Mouse (Mus musculus): Measurements from ENCODE around the gene Lrrc75a. TPM values are rescaled to one million over a fixed set of nuclear protein-coding genes. Genes with fewer than 3 reads are reported as not detected.

Lrrc75a gene
- total RNA-seq, 2 experiments from 2014 or later, result 13.0 to 14.2 TPM

GRCm38 (mm10) chr11:62573959-62574702 is 74.2 kb downstream of the Lrrc75a start, which contains the start of gene Trpv2:
TSS of gene Trpv2 (plus strand) at chr11:62574486.
- intact Hi-C loops (cut with DNase I), result no loop called here
- DNase-seq (ENCODE audit: extremely low spot score in 1 of 2, low spot score in 2 of 2), result no peak

DNA sequence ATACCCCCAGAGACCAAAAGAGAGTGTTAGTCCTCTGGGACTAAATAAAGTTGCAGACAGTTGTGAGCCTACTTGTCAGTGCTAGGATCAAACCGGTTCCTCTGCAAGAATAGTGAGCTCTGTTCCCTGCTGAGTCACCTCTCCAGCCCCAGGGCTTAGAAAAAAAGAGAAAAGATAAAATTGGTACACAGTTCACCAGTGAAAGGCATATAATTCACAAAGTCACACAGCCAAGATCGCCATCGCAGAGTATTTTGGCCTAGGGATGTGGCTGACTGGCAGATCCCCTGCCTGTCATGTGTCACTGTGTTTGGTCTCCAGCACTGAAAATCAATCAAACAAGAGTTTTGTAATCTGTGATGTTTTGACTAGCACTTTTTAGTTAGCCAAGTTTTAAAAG is 80.0 kb downstream of the Lrrc75a start:
- no peak for DNase-seq (ENCODE audit: extremely low spot score in 1 of 2, low spot score in 2 of 2)
- intact Hi-C loops (cut with DNase I), result no loop called here

- DNase-seq (ENCODE audit: extremely low spot score in 1 of 2, low spot score in 2 of 2), result no peak
- intact Hi-C loops (cut with DNase I), result no loop called here
Measured at GRCm38 (mm10) chr11:62566211-62566610, 82.1 kb downstream of the Lrrc75a start.

- DNase-seq (ENCODE audit: extremely low spot score in 1 of 2, low spot score in 2 of 2), result no peak
- intact Hi-C loops (cut with DNase I), result no loop called here
Measured at GRCm38 (mm10) chr11:62565747-62566146, 82.6 kb downstream of the Lrrc75a start.

DNA sequence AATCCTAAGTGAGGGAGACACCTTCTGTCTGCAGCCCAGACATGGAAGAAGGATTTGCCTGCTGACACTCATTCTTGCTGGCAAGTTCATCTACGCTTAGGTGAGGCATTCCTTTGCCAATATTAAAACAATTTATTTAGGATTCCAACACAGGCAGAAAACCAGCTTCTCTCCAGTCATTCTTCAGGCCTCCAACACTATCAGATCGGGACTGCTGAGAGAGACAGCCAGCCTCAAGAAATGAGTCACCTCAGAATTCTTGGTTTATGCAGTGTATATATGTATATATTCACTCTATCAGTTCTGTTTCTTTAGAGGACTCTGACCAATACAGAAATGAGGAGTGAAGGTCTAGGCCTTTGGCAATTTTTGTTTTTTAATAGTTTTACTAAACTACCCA is 84.7 kb downstream of the Lrrc75a start:
- DNase-seq (ENCODE audit: extremely low spot score in 1 of 2, low spot score in 2 of 2), result no peak
- intact Hi-C loops (cut with DNase I), result no loop called here

GRCm38 (mm10) chr11:62560463-62561016 is 87.8 kb downstream of the Lrrc75a start:
- intact Hi-C loops (cut with DNase I), result no loop called here
- DNase-seq (ENCODE audit: extremely low spot score in 1 of 2, low spot score in 2 of 2), result peak in 1 of 2 experiments; percentile 46

- intact Hi-C loops (cut with DNase I), result no loop called here
- peak in 1 of 2 experiments; percentile 52 for DNase-seq (ENCODE audit: extremely low spot score in 1 of 2, low spot score in 2 of 2)
Measured at GRCm38 (mm10) chr11:62558961-62559646, 89.2 kb downstream of the Lrrc75a start.

- intact Hi-C loops (cut with DNase I), result no loop called here
- no peak for DNase-seq (ENCODE audit: extremely low spot score in 1 of 2, low spot score in 2 of 2)
Measured at GRCm38 (mm10) chr11:62558152-62558551, 90.2 kb downstream of the Lrrc75a start.

DNA sequence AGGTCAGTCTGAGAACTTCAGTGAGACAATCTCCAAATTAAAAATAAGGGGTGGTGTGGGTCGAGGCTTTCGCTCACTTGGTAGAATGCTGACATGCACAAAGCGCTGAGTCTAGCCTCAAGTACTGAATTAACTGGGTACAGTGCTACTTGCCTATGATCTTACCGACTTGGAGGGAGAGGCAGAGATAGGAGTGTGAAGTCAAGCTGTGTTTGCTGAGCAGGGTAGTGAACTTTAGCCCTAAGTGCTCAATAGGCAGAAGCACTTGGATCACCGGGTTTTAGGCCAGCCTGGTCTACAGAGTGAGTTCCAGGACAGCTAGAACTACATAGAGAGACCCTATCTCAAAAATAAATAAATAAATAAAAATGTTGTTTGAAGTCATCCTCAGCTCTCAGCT is 91.1 kb downstream of the Lrrc75a start:
- no peak for DNase-seq (ENCODE audit: extremely low spot score in 1 of 2, low spot score in 2 of 2)
- intact Hi-C loops (cut with DNase I), result no loop called here

DNA sequence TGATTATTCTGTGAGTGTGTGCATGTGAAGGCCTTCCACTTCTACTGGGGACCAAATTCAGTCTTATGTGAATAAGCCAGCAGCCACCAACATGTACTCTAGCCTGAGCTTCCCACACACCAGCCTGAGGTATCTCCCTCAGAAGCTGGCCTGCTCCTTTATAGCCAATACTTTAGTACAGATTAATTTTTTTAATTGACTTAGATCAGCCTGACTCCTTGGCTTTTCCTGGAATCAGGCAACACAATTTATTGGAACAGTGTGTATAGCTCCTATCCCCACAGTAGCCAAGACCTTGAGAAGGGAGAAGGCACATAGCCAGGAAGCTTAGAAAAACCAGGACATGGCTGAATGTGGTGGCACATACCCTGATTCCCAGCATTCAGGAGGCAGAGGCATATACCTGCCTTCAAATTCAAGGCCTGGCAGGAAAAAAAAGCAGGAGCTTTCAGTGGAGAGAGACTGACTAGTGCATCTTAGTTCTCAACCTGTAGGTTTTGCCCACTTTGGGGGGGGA is 92.4 kb downstream of the Lrrc75a start:
- DNase-seq (ENCODE audit: extremely low spot score in 1 of 2, low spot score in 2 of 2), result no peak
- intact Hi-C loops (cut with DNase I), result no loop called here

DNA sequence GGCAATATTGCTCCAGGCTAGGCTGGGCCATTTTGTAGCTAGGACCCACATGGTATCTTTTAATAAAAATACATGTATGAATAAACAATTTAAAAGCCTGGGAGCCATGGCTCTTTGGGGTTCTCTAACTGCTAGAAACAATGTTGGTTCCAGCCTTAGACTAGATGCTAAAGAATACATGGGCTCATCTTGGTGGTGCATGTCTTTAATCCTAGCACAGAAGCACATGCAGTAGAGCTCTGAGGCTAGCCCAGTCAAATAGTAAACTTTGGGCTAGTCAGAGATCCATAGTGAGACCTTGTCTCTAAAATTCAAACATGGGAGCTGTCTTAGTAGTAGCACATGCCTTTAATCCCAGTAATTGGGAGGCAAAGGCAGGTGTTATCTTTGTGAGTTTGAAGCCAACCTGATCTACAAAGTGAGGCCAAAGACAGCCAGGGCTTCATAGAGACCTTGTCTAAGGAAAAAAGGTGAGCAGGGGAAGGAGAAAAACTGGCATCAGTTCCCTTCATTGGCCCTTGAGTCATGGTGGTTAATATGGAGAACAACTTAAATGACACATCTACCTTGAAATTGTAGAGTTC is 93.3 kb downstream of the Lrrc75a start:
- intact Hi-C loops (cut with DNase I), result no loop called here
- DNase-seq (ENCODE audit: extremely low spot score in 1 of 2, low spot score in 2 of 2), result no peak

Other genes with a start within 250 kb of the Lrrc75a start
- 1 to 10 TPM; 6.5 to 6.8 TPM for gene Pigl, start 190.1 kb downstream of the Lrrc75a start, total RNA-seq (2021)
- gene Ncor1, start 190.0 kb downstream of the Lrrc75a start, total RNA-seq (2021), result 100 to 1,000 TPM; 260 to 273 TPM
- gene Cenpv, start 109.3 kb downstream of the Lrrc75a start, total RNA-seq (2021), result 10 to 100 TPM; 38.0 to 42.0 TPM
- gene Ubb, start 97.4 kb downstream of the Lrrc75a start, total RNA-seq (2021), result 1,000 to 10,000 TPM; 1,760 to 1,780 TPM
- gene Trpv2, start 74.0 kb downstream of the Lrrc75a start, total RNA-seq (2021), result 10 to 100 TPM; 27.8 to 30.0 TPM
- 10 to 100 TPM; 23.5 to 25.8 TPM for gene Mmgt2, start 141 bp upstream of the Lrrc75a start, total RNA-seq (2021)
- gene Zfp287, start 83.4 kb upstream of the Lrrc75a start, total RNA-seq (2021), result 10 to 100 TPM; 16.8 to 19.1 TPM
- not detected for gene Gm10428, start 104.6 kb upstream of the Lrrc75a start, total RNA-seq (2021)
- gene Zfp286, start 140.9 kb upstream of the Lrrc75a start, total RNA-seq (2021), result 10 to 100 TPM; 23.5 to 24.5 TPM
- gene Trim16, start 171.7 kb upstream of the Lrrc75a start, total RNA-seq (2021), result 1 to 10 TPM; 4.8 to 6.0 TPM
- under 1 TPM; 0.71 to 0.92 TPM for gene Fbxw10, start 198.5 kb upstream of the Lrrc75a start, total RNA-seq (2021)
- 10 to 100 TPM; 19.8 to 21.6 TPM for gene Tvp23b, start 230.9 kb upstream of the Lrrc75a start, total RNA-seq (2021)